Mouse (Mus musculus): ENCODE data around the gene Enox1. TPM values are rescaled to one million over a fixed set of nuclear protein-coding genes. Genes with fewer than 3 reads are reported as not detected.

The Enox1 gene
- polyA plus RNA-seq, 1 experiment from 2014 or later: 1.9 TPM

- 75% methylated on average over 3 of the region's 3 CpGs for WGBS
- H3K4me2 ChIP-seq (replicated peaks; ENCODE audit: low read depth): no peak overlapping the region
- H3K4me1 ChIP-seq (replicated peaks; ENCODE audit: control insufficient read depth, insufficient read depth, low read length): no peaks in the 10 kb centered on the region
- no peak overlapping the region for H3K27ac ChIP-seq (ENCODE audit: low read depth, low read length)
- no peak for ATAC-seq
- no peak overlapping the region for H3K4me3 ChIP-seq (ENCODE audit: low read depth, low read length)
- no peaks in the 10 kb centered on the region for H3K27me3 ChIP-seq (replicated peaks; ENCODE audit: control insufficient read depth, insufficient read depth, low read length)
- H3K9ac ChIP-seq (ENCODE audit: low read depth, low read length): no peak overlapping the region
- H3K9me3 ChIP-seq (ENCODE audit: control insufficient read depth): no peaks in the 10 kb centered on the region
- no peaks in the 10 kb centered on the region for H3K36me3 ChIP-seq (ENCODE audit: control insufficient read depth, insufficient read depth)
- TF ChIP-seq CTCF (IDR thresholded peaks at IDR 0.05; ENCODE audit: low read depth): no peak
Observed at GRCm38 (mm10) chr14:77327693-77328092, 171.1 kb downstream of the Enox1 start.

DNA sequence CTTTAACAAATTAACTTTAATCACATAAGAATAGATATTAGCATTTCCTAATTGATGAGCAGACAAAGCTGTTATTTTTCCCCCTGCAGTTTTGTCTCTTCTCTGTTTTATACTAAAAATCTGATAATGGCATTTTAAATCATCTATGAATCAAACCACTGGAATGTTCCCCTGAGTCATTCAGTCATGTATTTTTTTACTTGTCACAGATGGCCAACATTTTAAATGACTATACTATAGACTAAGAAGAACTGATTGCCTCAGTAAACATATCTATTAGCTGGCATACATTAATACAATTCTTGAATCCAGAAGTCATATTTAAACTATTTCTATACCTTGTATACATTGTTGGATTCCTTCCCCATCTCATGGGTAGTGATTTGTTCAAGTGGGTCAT, 173.2 kb downstream of the Enox1 start:
- H3K36me3 ChIP-seq (ENCODE audit: control insufficient read depth, insufficient read depth): no peaks in the 10 kb centered on the region
- no peaks in the 10 kb centered on the region for H3K4me1 ChIP-seq (replicated peaks; ENCODE audit: control insufficient read depth, insufficient read depth, low read length)
- no peak overlapping the region for H3K4me2 ChIP-seq (replicated peaks; ENCODE audit: low read depth)
- no peak overlapping the region for H3K9ac ChIP-seq (ENCODE audit: low read depth, low read length)
- no peak for TF ChIP-seq CTCF (IDR thresholded peaks at IDR 0.05; ENCODE audit: low read depth)
- H3K27ac ChIP-seq (ENCODE audit: low read depth, low read length): no peak overlapping the region
- no peaks in the 10 kb centered on the region for H3K9me3 ChIP-seq (ENCODE audit: control insufficient read depth)
- H3K4me3 ChIP-seq (ENCODE audit: low read depth, low read length): no peak overlapping the region
- ATAC-seq: no peak
- no peaks in the 10 kb centered on the region for H3K27me3 ChIP-seq (replicated peaks; ENCODE audit: control insufficient read depth, insufficient read depth, low read length)

DNA sequence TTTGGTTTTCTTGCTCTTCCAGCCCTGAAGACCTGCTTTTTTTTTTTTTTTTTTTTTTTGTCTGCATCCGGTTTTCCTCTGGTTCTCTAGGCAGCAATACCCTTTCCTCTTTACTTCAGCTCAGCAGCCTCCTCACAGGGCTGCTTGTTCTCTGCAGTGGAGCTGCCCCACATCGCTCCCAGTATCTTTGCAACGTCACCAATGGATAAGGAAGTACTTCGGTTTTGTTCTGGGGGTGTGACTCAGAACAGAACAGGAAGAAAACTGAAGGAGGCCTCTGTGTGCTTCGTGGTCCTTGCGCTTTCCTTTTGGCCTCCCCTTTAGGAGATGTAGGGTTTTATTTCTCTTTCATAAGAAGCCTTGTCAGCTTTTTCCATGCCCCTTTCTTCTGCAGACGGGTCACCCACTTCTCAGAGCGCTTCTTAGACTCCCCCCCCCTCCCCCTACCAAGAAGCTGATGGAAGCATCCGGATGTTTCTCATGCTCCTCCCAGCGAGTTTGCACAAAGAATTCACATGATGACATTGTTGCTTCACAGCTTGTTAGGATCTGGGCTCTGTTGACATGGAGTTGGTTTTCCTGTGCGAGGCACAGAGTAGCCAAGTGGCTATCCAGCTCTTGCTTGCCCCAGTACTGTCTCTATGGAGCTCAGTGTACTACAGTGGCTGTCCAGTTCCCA, 187.2 kb downstream of the Enox1 start:
- no peaks in the 10 kb centered on the region for H3K4me1 ChIP-seq (replicated peaks; ENCODE audit: control insufficient read depth, insufficient read depth, low read length)
- no peaks in the 10 kb centered on the region for H3K36me3 ChIP-seq (ENCODE audit: control insufficient read depth, insufficient read depth)
- H3K4me2 ChIP-seq (replicated peaks; ENCODE audit: low read depth): no peak overlapping the region; the same call in 1 of the 2 replicates
- H3K9ac ChIP-seq (ENCODE audit: low read depth, low read length): no peak overlapping the region
- H3K27ac ChIP-seq (ENCODE audit: low read depth, low read length): no peak overlapping the region; the same call in 1 of the 2 replicates
- WGBS: 53% methylated on average over 11 of the region's 11 CpGs
- H3K27me3 ChIP-seq (replicated peaks; ENCODE audit: control insufficient read depth, insufficient read depth, low read length): no peaks in the 10 kb centered on the region
- TF ChIP-seq CTCF (IDR thresholded peaks at IDR 0.05; ENCODE audit: low read depth): no peak
- ATAC-seq: no peak
- no peak overlapping the region for H3K4me3 ChIP-seq (ENCODE audit: low read depth, low read length)
- no peaks in the 10 kb centered on the region for H3K9me3 ChIP-seq (ENCODE audit: control insufficient read depth)

GRCm38 (mm10) chr14:77346296-77346695, 189.7 kb downstream of the Enox1 start:
- H3K9ac ChIP-seq (ENCODE audit: low read depth, low read length): no peak overlapping the region
- H3K4me1 ChIP-seq (replicated peaks; ENCODE audit: control insufficient read depth, insufficient read depth, low read length): no peaks in the 10 kb centered on the region
- H3K9me3 ChIP-seq (ENCODE audit: control insufficient read depth): no peaks in the 10 kb centered on the region
- no peaks in the 10 kb centered on the region for H3K36me3 ChIP-seq (ENCODE audit: control insufficient read depth, insufficient read depth)
- no peak for TF ChIP-seq CTCF (IDR thresholded peaks at IDR 0.05; ENCODE audit: low read depth)
- H3K4me2 ChIP-seq (replicated peaks; ENCODE audit: low read depth): no peak overlapping the region
- no peaks in the 10 kb centered on the region for H3K27me3 ChIP-seq (replicated peaks; ENCODE audit: control insufficient read depth, insufficient read depth, low read length)
- no peak overlapping the region for H3K4me3 ChIP-seq (ENCODE audit: low read depth, low read length)
- ATAC-seq: no peak
- 90% methylated on average over 3 of the region's 3 CpGs for WGBS
- no peak overlapping the region for H3K27ac ChIP-seq (ENCODE audit: low read depth, low read length)

DNA sequence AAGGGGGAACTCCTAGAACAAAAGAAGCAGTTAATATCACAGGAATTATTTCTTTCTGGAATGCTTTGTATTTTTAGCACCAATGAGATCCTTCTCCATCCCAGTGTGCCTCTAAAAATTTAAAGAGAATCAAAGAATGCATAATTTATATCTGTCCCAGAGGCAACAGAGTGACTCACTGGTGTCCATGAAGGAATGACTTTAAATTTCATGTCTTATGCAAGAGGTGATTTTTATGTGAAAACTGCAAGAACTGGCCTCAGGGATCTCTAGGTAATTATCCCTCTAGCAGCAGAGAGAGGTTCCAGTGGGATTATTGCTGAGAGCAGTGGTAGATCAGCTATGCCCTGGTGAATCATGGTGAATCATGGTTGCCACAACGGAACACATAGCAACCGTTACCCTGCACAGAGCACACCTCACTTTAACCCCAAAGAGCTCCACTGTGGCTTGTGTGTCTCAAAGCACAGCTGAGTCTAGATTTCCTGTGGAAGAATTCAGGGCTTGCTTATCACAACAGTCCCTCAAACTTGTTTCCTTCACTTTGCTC, 195.3 kb downstream of the Enox1 start:
- no peaks in the 10 kb centered on the region for H3K9me3 ChIP-seq (ENCODE audit: control insufficient read depth)
- H3K27ac ChIP-seq (ENCODE audit: low read depth, low read length): no peak overlapping the region
- no peaks in the 10 kb centered on the region for H3K36me3 ChIP-seq (ENCODE audit: control insufficient read depth, insufficient read depth)
- TF ChIP-seq CTCF (IDR thresholded peaks at IDR 0.05; ENCODE audit: low read depth): no peak
- no peak overlapping the region for H3K4me3 ChIP-seq (ENCODE audit: low read depth, low read length)
- H3K27me3 ChIP-seq (replicated peaks; ENCODE audit: control insufficient read depth, insufficient read depth, low read length): no peaks in the 10 kb centered on the region
- H3K4me1 ChIP-seq (replicated peaks; ENCODE audit: control insufficient read depth, insufficient read depth, low read length): no peaks in the 10 kb centered on the region
- ATAC-seq: no peak
- 83% methylated on average over 2 of the region's 2 CpGs for WGBS
- no peak overlapping the region for H3K4me2 ChIP-seq (replicated peaks; ENCODE audit: low read depth)
- H3K9ac ChIP-seq (ENCODE audit: low read depth, low read length): no peak overlapping the region

DNA sequence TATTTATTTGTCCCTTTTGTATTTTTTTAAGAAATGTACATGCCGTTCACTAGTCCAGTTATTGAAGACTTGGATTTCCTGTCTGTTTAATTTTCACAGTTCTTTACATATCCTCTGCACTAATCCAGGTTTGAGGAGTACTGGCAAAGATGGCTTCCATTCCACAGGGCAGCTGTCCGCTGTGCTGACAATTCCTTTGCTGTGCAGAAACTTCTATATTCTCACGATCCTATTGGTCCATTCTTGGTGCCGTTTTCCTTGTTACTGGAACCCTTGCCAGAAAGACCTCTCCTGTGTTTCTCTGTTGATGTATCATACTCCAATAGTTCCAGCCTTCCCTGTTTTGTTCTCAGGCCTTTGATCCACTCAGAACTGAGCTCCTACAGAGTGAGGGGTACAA, 206.1 kb downstream of the Enox1 start:
- Histone ChIP-seq H3K4me3 (ENCODE audit: low read depth, low read length) (no peak overlapping the region), H3K27ac (ENCODE audit: low read depth, low read length) (no peak overlapping the region), H3K9ac (ENCODE audit: low read depth, low read length) (no peak overlapping the region), H3K9me3 (ENCODE audit: control insufficient read depth) (no peaks in the 10 kb centered on the region), H3K27me3 (replicated peaks; ENCODE audit: control insufficient read depth, insufficient read depth, low read length) (no peaks in the 10 kb centered on the region), H3K4me1 (replicated peaks; ENCODE audit: control insufficient read depth, insufficient read depth, low read length) (no peaks in the 10 kb centered on the region), H3K4me2 (replicated peaks; ENCODE audit: low read depth) (no peak overlapping the region), H3K36me3 (ENCODE audit: control insufficient read depth, insufficient read depth) (no peaks in the 10 kb centered on the region)
- ATAC-seq: no peak
- 70% methylated on average over 4 of the region's 4 CpGs for WGBS
- TF ChIP-seq CTCF (IDR thresholded peaks at IDR 0.05; ENCODE audit: low read depth): no peak

Data from intestine, postnatal 0 days (tissue).